Mouse (Mus musculus) fibroblast of lung, adult 2 months (primary cell): Measurements from ENCODE around the gene Hnmt.
"Not testable (repeated sequence)": the region's sequence is repeated elsewhere in the genome, so short reads cannot be mapped to it uniquely, and the experiment has no call there.

Source experiments
- DNase-seq: peaks from one replicate; pipeline ENCODE4 v3.0.0-alpha.2; 2011; ENCODE audit warnings: low read depth

Gene Hnmt

GRCm38 (mm10) chr2:24049344-24049990, at the start of gene Hnmt:
TSS of gene Hnmt (minus strand) at chr2:24049394.
- DNase-seq: no peak

DNA sequence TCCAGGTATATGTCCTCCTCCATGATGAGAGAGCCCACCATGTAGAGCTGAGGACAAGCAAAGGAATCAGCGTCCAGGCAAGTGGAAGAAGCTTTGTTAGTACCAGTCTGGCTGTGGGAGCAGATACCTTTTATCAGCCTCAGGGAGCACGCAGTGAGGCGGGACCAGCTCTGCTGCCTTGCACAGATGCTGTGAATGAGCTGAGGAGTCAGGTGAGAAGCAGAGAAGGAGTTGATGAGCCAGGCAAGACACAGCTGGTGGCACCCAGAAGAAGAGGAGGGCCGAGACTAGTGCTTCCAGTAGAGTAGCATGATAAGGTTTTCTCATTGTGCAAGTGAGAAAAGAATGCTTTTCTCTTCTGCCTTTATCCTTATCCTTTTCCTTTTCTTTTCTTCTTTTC, 47.3 kb upstream of the Hnmt start, which contains the start of gene Tbpl2:
Tbpl2 (minus strand) TSS at position 101 of the 400 bp plus-strand sequence.
- DNase-seq: no peak

GRCm38 (mm10) chr2:24090921-24091320, 41.7 kb upstream of the Hnmt start:
- no peak for DNase-seq

DNA sequence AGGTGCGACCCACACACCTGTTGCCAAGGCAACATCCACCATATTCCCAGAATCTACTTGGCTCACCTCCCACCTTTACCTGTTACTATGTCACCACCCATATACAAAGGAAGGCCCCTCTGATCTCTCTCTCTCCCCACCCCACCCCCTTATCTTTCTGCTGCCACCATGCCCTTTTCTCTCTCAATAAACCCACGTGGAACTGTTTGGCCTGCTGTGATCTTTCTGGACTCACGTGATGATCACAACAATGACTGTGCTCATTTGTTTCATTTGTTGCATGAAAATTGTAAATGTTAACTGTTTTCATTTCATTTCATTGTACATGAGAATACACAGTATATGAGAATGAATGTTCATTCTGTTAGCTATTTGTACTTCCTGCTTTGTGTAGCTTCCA, 1.3 kb upstream of the Hnmt start:
- no peak for DNase-seq

- DNase-seq: no peak
Observed at GRCm38 (mm10) chr2:24048480-24049097, 605 bp downstream of the Hnmt start.

- no peak for DNase-seq
Observed at GRCm38 (mm10) chr2:24047551-24048479, 1.4 kb downstream of the Hnmt start.

- peak; percentile 22 for DNase-seq
Observed at GRCm38 (mm10) chr2:24042901-24043300, 6.3 kb downstream of the Hnmt start.

- DNase-seq: no peak
Observed at GRCm38 (mm10) chr2:24040531-24040930, 8.7 kb downstream of the Hnmt start.

- DNase-seq: not testable (repeated sequence)
Observed at GRCm38 (mm10) chr2:24019386-24019785, 29.8 kb downstream of the Hnmt start.

GRCm38 (mm10) chr2:24018966-24019365, 30.2 kb downstream of the Hnmt start:
- no peak for DNase-seq

- no peak for DNase-seq
Observed at GRCm38 (mm10) chr2:24014957-24015356, 34.2 kb downstream of the Hnmt start.

GRCm38 (mm10) chr2:23999323-23999722, 49.9 kb downstream of the Hnmt start:
- DNase-seq: no peak

GRCm38 (mm10) chr2:23998836-23999235, 50.4 kb downstream of the Hnmt start:
- DNase-seq: no peak

GRCm38 (mm10) chr2:23996830-23997229, 52.4 kb downstream of the Hnmt start:
- no peak for DNase-seq

DNA sequence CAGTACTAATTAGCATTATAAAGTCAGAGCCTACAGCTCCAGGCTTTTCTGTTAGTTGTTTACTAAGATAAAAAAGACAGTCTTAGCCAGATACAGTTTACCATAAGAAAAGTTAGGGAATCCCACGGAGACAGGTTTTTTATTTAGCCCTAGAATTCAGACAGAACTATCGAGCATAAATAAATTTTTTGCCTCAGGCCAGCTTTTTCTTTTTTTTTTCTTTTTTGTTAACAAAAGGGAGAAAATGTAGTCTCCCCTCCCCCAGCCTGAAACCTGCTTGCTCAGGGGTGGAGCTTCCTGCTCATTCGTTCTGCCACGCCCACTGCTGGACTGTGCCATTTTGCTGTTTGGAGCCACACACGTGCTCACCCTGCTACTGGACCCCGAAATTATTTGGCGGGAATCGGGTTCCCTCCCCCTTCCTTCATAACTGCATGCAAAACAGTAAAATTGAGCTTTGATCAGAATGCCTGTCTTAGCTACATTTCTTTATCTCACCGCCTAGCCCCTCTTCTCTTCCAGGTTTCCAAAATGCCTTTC, 59.1 kb downstream of the Hnmt start:
- DNase-seq: not testable (repeated sequence)

DNA sequence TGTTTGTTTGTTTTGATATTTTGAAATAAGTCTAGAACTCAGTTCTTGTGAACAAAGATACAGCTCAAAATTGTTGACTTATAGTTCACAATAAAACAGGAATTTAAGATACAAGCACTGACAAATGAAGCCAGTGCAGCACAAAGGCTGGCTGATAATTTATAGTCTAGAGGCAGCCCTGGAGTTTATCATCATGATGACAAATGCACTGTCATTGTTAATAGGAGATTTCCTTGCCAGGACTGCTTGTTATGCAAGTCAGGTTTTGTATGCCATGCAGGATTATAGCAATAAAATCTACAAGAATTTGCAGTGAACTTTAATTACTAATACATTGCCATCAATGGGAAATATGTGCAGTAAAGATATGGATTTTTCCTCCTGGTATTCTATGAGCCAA, 61.9 kb downstream of the Hnmt start:
- DNase-seq: no peak

- no peak for DNase-seq
Observed at GRCm38 (mm10) chr2:23983343-23983742, 65.9 kb downstream of the Hnmt start.

DNA sequence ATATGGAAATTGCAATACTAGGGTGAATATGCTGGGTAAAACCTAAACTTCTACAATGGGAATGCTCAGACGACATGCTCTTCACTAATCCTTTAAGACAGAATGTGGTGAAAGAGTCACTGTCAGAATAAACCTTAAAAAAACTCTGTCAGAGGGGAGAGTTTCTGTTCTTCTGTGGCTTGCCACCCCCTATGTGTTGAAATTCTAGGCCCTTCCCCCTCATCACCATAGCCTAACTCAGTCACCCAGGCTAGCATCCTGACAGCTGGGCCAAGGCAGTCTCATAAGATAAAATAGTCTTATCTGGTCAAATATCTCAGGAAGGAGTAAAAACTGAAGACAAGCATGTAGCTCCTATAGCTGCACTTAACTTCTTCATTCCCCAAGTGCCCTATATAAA, 66.3 kb downstream of the Hnmt start:
- no peak for DNase-seq

DNA sequence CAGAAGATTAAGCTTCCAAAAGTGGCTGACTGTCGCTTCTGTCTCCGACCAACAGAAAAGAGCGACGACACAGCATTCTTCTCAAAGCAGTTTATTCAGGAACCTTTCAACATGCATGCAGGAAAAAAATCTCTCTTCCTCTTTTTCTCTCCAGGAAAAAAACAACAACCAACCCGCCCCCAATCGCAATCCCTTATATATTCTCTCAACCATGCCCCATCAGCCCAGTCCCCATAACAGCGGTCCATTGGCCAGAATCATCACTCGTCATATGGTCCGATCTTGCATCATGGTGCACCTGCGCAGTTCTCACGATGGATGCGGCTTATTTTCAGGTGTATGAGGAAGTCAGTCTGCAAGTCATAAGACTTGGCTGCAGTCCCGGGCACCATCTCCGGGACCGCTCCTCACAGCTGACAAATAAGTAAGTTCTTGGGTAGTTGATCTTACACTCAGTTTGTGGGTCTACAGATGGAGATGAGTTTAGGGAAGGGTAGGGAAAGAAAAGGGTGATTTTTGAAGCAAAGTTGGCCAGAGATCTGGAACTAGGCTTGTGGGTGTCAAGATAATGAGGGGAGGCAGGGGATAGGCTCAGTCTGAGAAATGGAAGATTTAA, 88.4 kb downstream of the Hnmt start:
- DNase-seq: not testable (repeated sequence)
